Mouse (Mus musculus) embryonic facial prominence, embryonic 13.5 days (tissue): ENCODE measurements at regions not wholly inside any gene's neighbourhood (a gene's known extent, or its start where the extent isn't known, plus 50 kb on each side); places are given as distances from the start of the nearest gene placed in this dataset.

Experiments used
- ATAC-seq: fragments of 200-750 bp; cut with Nextera tagmentation; 2 replicates; pipeline ENCODE4 v1.8.0; 2017; ENCODE audit warnings: low read depth; ENCODE audit not compliant: insufficient number of reproducible peaks, insufficient read depth, low FRiP score, low TSS enrichment
- H3K27ac ChIP-seq: fragments of 300-500 bp; sonication (generic); 2 replicates; pipeline ENCODE4 v1.5.1; 2015; ENCODE audit warnings: moderate library complexity, mild to moderate bottlenecking, inconsistent platforms
- H3K27me3 ChIP-seq: fragments of 300-500 bp; sonication (generic); 2 replicates; pipeline ENCODE4 v1.6.1; 2015; ENCODE audit warnings: mild to moderate bottlenecking, inconsistent platforms
- H3K36me3 ChIP-seq: fragments of 300-500 bp; sonication (generic); 2 replicates; pipeline ENCODE4 v1.6.1; 2015; ENCODE audit warnings: mild to moderate bottlenecking, inconsistent platforms
- H3K4me1 ChIP-seq: fragments of 300-500 bp; sonication (generic); 2 replicates; pipeline ENCODE4 v1.6.1; 2015; ENCODE audit warnings: inconsistent platforms
- H3K4me2 ChIP-seq: fragments of 300-500 bp; sonication (generic); 2 replicates; pipeline ENCODE4 v1.6.1; 2015; ENCODE audit warnings: moderate library complexity, mild to moderate bottlenecking, inconsistent platforms
- H3K4me3 ChIP-seq: fragments of 300-500 bp; sonication (generic); 2 replicates; pipeline ENCODE4 v1.5.1; 2015; ENCODE audit warnings: mild to moderate bottlenecking, inconsistent platforms
- H3K9ac ChIP-seq: fragments of 300-500 bp; sonication (generic); 2 replicates; pipeline ENCODE4 v1.6.1; 2015; ENCODE audit warnings: mild to moderate bottlenecking, inconsistent platforms
- H3K9me3 ChIP-seq: fragments of 300-500 bp; sonication (generic); 2 replicates; pipeline ENCODE4 v1.6.1; 2016; ENCODE audit warnings: inconsistent platforms
- WGBS: fragments of 180-500 bp; shearing (Covaris S2); methylation state at CpG from one replicate; pipeline ENCODE4 v1.1.7; 2015; ENCODE audit warnings: mixed read lengths; 5-methylcytosine and 5-hydroxymethylcytosine counted together

- 88% methylated on average over 2 of the region's 2 CpGs for WGBS
- H3K9me3 ChIP-seq, result no peaks in the 10 kb centered on the region
- H3K27me3 ChIP-seq, result no peaks in the 10 kb centered on the region
- H3K4me1 ChIP-seq, result no peaks in the 10 kb centered on the region
- no peak overlapping the region for H3K4me2 ChIP-seq
- no peak overlapping the region for H3K4me3 ChIP-seq
- H3K9ac ChIP-seq, result no peak overlapping the region
- no peaks in the 10 kb centered on the region for H3K36me3 ChIP-seq
- no peak for ATAC-seq
- H3K27ac ChIP-seq, result no peak overlapping the region
These were observed 165.2 kb downstream of the Pah start for GRCm38 (mm10) chr10:87686785-87687184.

DNA sequence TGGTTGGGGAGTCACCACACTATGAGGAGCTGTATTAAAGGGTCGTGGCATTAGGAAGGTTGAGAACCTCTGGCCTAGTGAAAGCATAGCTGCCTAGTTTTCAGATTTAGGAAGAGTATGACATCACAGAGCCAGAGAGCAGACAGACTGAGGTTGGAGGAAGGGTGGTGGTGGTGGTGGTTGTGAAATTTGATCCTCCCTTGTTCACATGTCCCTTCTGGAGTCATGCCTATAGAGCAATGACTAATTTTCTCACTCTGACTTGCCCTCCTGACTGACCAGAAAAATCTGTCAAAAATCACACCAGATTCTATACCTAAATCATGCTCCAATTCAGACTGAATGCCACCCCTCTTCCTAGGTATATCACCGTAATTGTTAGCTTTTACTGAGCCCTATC, 166.2 kb downstream of the Pah start:
- Histone ChIP-seq H3K4me2 (no peak overlapping the region), H3K9me3 (no peaks in the 10 kb centered on the region), H3K27ac (no peak overlapping the region), H3K9ac (no peak overlapping the region), H3K36me3 (no peaks in the 10 kb centered on the region), H3K4me1 (no peaks in the 10 kb centered on the region), H3K4me3 (no peak overlapping the region), H3K27me3 (no peaks in the 10 kb centered on the region)
- 74% methylated on average over 2 of the region's 2 CpGs for WGBS
- no peak for ATAC-seq

- H3K4me2 ChIP-seq, result no peak overlapping the region
These were observed 167.2 kb upstream of the Igf1 start for GRCm38 (mm10) chr10:87690831-87691230.

DNA sequence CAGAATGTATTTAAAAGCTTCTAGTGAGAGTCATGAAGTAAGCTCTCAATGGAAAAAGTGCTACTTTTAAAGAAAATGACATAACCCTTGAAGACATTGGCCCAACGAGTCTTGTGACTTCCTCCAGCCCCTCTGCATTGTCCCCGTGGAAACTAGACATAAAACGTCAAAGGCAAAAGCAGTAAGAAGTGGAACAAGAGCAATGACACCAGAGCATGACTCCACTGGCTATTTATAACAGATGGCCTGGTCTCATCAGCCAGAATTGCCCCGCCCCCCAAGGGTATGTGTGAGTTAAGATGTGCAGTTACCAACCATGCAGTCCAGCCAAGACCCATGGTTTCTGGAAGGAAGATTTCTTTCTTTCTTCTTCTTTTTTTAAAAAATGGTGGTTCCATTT, 161.6 kb upstream of the Igf1 start:
- 67% methylated on average over 4 of the region's 4 CpGs for WGBS
- no peak overlapping the region for H3K27ac ChIP-seq
- no peak overlapping the region for H3K9ac ChIP-seq
- no peaks in the 10 kb centered on the region for H3K36me3 ChIP-seq
- H3K27me3 ChIP-seq, result no peaks in the 10 kb centered on the region
- no peaks in the 10 kb centered on the region for H3K9me3 ChIP-seq
- no peak for ATAC-seq
- H3K4me1 ChIP-seq, result no peaks in the 10 kb centered on the region
- H3K4me3 ChIP-seq, result no peak overlapping the region
- no peak overlapping the region for H3K4me2 ChIP-seq

More at GRCm38 (mm10) chr10:87690831-87691230, 167.2 kb upstream of the Igf1 start:
- no peaks in the 10 kb centered on the region for H3K36me3 ChIP-seq
- no peak overlapping the region for H3K4me3 ChIP-seq
- no peaks in the 10 kb centered on the region for H3K27me3 ChIP-seq
- no peak overlapping the region for H3K27ac ChIP-seq
- H3K9ac ChIP-seq, result no peak overlapping the region
- no peaks in the 10 kb centered on the region for H3K9me3 ChIP-seq
- no peak for ATAC-seq
- no peaks in the 10 kb centered on the region for H3K4me1 ChIP-seq

DNA sequence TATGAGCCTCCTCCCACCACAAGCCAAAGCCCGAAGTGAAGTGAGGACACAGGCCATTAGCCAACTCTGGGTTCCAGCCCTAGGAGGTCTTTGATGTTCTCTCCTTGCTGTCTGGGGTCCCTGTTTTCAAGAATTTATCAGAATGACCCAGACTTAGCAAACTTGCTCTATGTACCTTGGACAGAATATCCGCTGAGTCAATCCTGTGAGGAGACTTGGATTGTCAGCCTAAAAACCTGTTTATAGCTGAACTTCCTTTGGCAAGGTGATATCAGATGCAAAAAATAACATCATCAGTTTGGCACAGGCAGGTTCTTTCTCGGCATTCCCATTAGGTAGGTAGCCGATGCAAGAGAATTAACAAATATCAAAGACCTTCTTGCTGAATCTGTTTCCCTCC, 146.9 kb upstream of the Igf1 start:
- H3K9me3 ChIP-seq, result no peaks in the 10 kb centered on the region
- WGBS, result 86% methylated on average over 4 of the region's 4 CpGs
- no peak overlapping the region for H3K4me2 ChIP-seq
- H3K27me3 ChIP-seq, result no peaks in the 10 kb centered on the region
- no peak overlapping the region for H3K9ac ChIP-seq
- no peak overlapping the region for H3K27ac ChIP-seq
- no peak for ATAC-seq
- no peaks in the 10 kb centered on the region for H3K36me3 ChIP-seq
- H3K4me3 ChIP-seq, result no peak overlapping the region
- 0 out of 2 replicates have a peak, but pooled peaks cover 8% of the 10 kb centered on the region for H3K4me1 ChIP-seq

GRCm38 (mm10) chr10:87711798-87712197, 146.3 kb upstream of the Igf1 start:
- no peaks in the 10 kb centered on the region for H3K36me3 ChIP-seq
- WGBS, result 64% methylated on average over 3 of the region's 3 CpGs
- ATAC-seq, result no peak
- no peak overlapping the region for H3K4me2 ChIP-seq
- no peaks in the 10 kb centered on the region for H3K9me3 ChIP-seq
- no peak overlapping the region for H3K27ac ChIP-seq
- H3K27me3 ChIP-seq, result no peaks in the 10 kb centered on the region
- 0 out of 2 replicates have a peak, but pooled peaks cover 8% of the 10 kb centered on the region for H3K4me1 ChIP-seq
- no peak overlapping the region for H3K9ac ChIP-seq
- H3K4me3 ChIP-seq, result no peak overlapping the region

DNA sequence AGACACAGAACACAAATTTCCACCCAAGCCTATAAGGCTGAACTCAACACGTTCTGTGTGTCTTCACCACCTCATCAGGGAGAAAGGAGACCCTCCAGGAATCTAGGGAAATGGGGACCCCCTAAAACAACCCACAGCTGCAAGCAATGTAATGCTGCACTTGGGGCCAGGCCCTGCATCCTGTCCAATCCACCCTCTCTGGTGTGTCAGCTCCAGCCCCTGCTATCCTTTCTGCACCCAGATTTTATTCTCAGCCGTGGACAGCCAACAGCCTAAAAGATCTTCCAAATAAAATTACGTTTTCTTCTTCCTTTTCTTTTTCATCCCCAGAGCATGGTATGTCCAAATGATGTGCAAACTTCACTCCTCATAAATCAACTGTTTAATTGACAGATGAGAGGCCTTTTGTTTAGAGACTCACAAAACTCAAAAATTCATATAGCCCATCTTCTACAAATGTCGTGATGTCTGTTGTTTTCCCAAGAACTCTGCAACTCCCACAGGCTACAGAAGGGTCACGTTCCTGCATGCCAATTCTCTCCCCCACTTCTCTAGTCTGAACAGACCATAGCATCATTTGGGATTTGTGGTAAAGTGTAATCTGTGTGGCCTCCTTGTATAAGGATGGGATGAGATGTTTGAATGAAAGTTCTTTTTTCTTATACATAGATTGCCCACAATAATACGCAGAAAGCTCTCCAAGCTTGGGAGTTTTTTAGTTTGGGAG, 142.0 kb upstream of the Igf1 start:
- WGBS, result 63% methylated on average over 6 of the region's 6 CpGs
- Histone ChIP-seq H3K4me2 (no peak overlapping the region), H3K4me3 (no peak overlapping the region), H3K27ac (no peak overlapping the region), H3K27me3 (no peaks in the 10 kb centered on the region), H3K4me1 (no peaks in the 10 kb centered on the region), H3K36me3 (no peaks in the 10 kb centered on the region), H3K9me3 (no peaks in the 10 kb centered on the region), H3K9ac (no peak overlapping the region)
- no peak for ATAC-seq

GRCm38 (mm10) chr10:87717156-87717555, 140.9 kb upstream of the Igf1 start:
- H3K9ac ChIP-seq, result no peak overlapping the region
- no peaks in the 10 kb centered on the region for H3K4me1 ChIP-seq
- H3K9me3 ChIP-seq, result no peaks in the 10 kb centered on the region
- no peaks in the 10 kb centered on the region for H3K36me3 ChIP-seq
- H3K4me2 ChIP-seq, result no peak overlapping the region
- ATAC-seq, result no peak
- H3K27me3 ChIP-seq, result no peaks in the 10 kb centered on the region
- H3K27ac ChIP-seq, result no peak overlapping the region
- H3K4me3 ChIP-seq, result no peak overlapping the region

DNA sequence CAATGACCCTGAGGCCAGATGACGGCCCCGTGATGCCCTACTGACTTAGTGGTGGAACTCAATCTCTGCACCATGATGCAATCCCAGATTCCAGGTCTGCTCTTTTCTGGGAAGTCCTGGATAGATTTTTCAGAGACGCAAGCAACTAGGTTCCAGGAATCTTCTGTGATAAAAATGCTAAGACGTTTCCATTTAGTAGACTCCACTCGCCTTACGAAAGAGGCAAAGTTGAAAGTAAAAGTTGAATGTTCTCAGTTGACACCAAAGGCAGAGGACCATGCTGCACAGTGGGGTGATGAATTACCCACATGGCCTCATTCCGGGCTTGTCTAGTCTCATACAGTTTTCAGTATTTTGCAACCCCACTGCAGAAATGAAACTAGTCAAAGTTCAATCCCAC, 139.6 kb upstream of the Igf1 start:
- WGBS, result 90% methylated on average over 7 of the region's 7 CpGs
- no peak for ATAC-seq
- Histone ChIP-seq H3K27ac (no peak overlapping the region), H3K27me3 (no peaks in the 10 kb centered on the region), H3K4me2 (no peak overlapping the region), H3K9me3 (no peaks in the 10 kb centered on the region), H3K4me3 (no peak overlapping the region), H3K4me1 (no peaks in the 10 kb centered on the region), H3K9ac (no peak overlapping the region), H3K36me3 (no peaks in the 10 kb centered on the region)

- Histone ChIP-seq H3K27ac (no peak overlapping the region), H3K27me3 (no peaks in the 10 kb centered on the region), H3K4me3 (no peak overlapping the region), H3K36me3 (no peaks in the 10 kb centered on the region), H3K9me3 (no peaks in the 10 kb centered on the region), H3K4me1 (no peaks in the 10 kb centered on the region), H3K9ac (no peak overlapping the region), H3K4me2 (no peak overlapping the region)
- no peak for ATAC-seq
These were observed 138.1 kb upstream of the Igf1 start for GRCm38 (mm10) chr10:87719978-87720377.

DNA sequence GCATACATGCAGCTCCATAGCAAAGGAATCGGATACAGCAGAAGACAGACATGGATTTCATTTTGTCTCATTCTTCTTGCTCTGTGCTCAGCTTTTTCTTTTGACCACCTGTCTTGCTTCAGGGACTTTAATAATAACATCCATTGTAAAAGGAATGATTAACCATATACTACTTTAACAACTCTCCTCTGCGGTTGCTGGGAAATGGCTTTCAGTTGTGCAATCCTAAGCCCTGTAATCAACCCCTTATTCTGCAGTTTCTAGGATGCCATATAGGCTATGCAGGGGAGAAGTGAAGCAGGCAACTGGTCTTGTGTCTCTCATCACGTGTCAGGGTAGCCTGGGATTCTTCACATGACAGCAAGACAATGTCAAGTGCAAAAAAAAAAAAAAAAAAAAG, 135.8 kb upstream of the Igf1 start:
- no peaks in the 10 kb centered on the region for H3K27me3 ChIP-seq
- H3K4me3 ChIP-seq, result no peak overlapping the region
- H3K9ac ChIP-seq, result no peak overlapping the region
- no peaks in the 10 kb centered on the region for H3K9me3 ChIP-seq
- H3K36me3 ChIP-seq, result no peaks in the 10 kb centered on the region
- WGBS, result 72% methylated on average over 3 of the region's 3 CpGs
- H3K4me1 ChIP-seq, result no peaks in the 10 kb centered on the region
- no peak overlapping the region for H3K4me2 ChIP-seq
- ATAC-seq, result no peak
- H3K27ac ChIP-seq, result no peak overlapping the region

GRCm38 (mm10) chr10:87732658-87733057, 125.4 kb upstream of the Igf1 start:
- no peak for ATAC-seq
- Histone ChIP-seq H3K27ac (no peak overlapping the region), H3K36me3 (no peaks in the 10 kb centered on the region), H3K4me1 (no peaks in the 10 kb centered on the region), H3K4me3 (no peak overlapping the region), H3K9me3 (no peaks in the 10 kb centered on the region), H3K9ac (no peak overlapping the region), H3K4me2 (no peak overlapping the region), H3K27me3 (no peaks in the 10 kb centered on the region)
- WGBS, result 87% methylated on average over 1 of the region's 1 CpGs

GRCm38 (mm10) chr10:87733241-87733640, 124.8 kb upstream of the Igf1 start:
- ATAC-seq, result no peak
- H3K36me3 ChIP-seq, result no peaks in the 10 kb centered on the region
- H3K4me1 ChIP-seq, result no peaks in the 10 kb centered on the region
- no peaks in the 10 kb centered on the region for H3K27me3 ChIP-seq
- no peaks in the 10 kb centered on the region for H3K9me3 ChIP-seq
- no peak overlapping the region for H3K9ac ChIP-seq
- H3K4me2 ChIP-seq, result no peak overlapping the region
- no peak overlapping the region for H3K27ac ChIP-seq
- 83% methylated on average over 7 of the region's 7 CpGs for WGBS
- no peak overlapping the region for H3K4me3 ChIP-seq
